Mouse (Mus musculus) stomach, embryonic 16.5 days (tissue): ENCODE data around the gene Trem1. TPM values are rescaled to one million over a fixed set of nuclear protein-coding genes. Genes with fewer than 3 reads are reported as not detected.

Source experiments
- ATAC-seq: fragments of 200-750 bp; cut with Nextera tagmentation; 2 replicates; pipeline ENCODE4 v1.8.0; 2017; ENCODE audit warnings: moderate number of reproducible peaks, moderate TSS enrichment; ENCODE audit not compliant: insufficient read depth, low FRiP score
- H3K27ac ChIP-seq: fragments of 300-500 bp; sonication (generic); 2 replicates; pipeline ENCODE4 v1.5.1; 2014; ENCODE audit warnings: low read length
- H3K27me3 ChIP-seq: fragments of 300-500 bp; sonication (generic); 2 replicates; pipeline ENCODE4 v1.6.1; 2014; ENCODE audit warnings: low read length, control low read depth, mixed read lengths; ENCODE audit not compliant: control insufficient read depth, insufficient read depth
- H3K36me3 ChIP-seq: fragments of 300-500 bp; sonication (generic); 2 replicates; pipeline ENCODE4 v1.6.1; 2014; ENCODE audit warnings: low read length; ENCODE audit not compliant: control insufficient read depth, insufficient read depth
- H3K4me1 ChIP-seq: fragments of 300-500 bp; sonication (generic); 2 replicates; pipeline ENCODE4 v1.6.1; 2014; ENCODE audit warnings: low read length, control low read depth, mixed read lengths; ENCODE audit not compliant: control insufficient read depth, insufficient read depth
- H3K4me2 ChIP-seq: fragments of 300-500 bp; sonication (generic); 2 replicates; pipeline ENCODE4 v1.6.1; 2014; ENCODE audit warnings: low read depth, low read length, mixed read lengths
- H3K4me3 ChIP-seq: fragments of 300-500 bp; sonication (generic); replicated peaks from 2 replicates; pipeline ENCODE4 v1.5.1; 2014; ENCODE audit warnings: mild to moderate bottlenecking, low read length
- H3K9ac ChIP-seq: fragments of 300-500 bp; sonication (generic); 2 replicates; pipeline ENCODE4 v1.6.1; 2014; ENCODE audit warnings: low read length
- H3K9me3 ChIP-seq: fragments of 300-500 bp; sonication (generic); replicated peaks from 2 replicates; pipeline ENCODE4 v1.6.1; 2016; ENCODE audit warnings: low read length, control low read depth; ENCODE audit not compliant: control insufficient read depth
- WGBS: fragments of 180-500 bp; shearing (Covaris S2); extraction: QIAGEN DNeasy Blood & Tissue Kit; methylation state at CpG from one replicate; pipeline ENCODE4 v1.1.7; 2014; 5-methylcytosine and 5-hydroxymethylcytosine counted together
- polyA plus RNA-seq: library from polyadenylated mRNA; unstranded; fragments of >200 nt; fragmentation: Nextera tagmentation; extraction: Ambion mirVana; gene quantifications from 2 replicates; pipeline ENCODE4 v1.2.1, GENCODE M21; 2015

Trem1 gene
- polyA plus RNA-seq, 1 experiment from 2014 or later: 0.48 TPM

DNA sequence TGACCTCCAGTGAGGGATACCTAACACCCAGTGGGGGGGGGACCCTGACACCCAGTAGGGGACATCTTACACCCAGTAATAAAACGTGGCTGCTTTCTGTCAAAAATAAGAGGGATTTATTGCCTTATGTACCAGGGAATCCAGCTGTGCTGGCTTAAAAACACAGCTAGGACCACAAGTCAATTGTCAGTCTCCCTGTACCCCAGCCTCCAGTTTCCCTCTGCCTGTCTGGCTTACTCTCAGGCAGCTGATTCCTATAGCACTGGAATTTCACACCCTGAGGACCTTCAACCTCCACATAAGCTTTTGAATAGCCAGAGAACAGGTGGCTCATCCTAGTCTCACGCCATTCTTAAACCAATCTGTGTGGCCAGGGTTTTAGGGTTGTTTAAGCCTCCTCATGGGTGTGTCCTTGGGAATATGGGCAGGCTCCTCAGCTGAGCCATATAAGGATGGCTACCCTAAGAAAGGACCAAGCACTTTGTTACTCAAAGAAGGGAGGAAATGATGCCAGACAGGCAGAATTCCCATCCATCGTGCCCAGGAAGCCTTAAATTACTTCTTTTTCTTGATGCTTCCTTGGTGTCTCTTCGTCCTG, 3.3 kb downstream of the Trem1 start:
- 43% methylated on average over 4 of the region's 4 CpGs for WGBS
- Histone ChIP-seq H3K27me3 (no peaks in the 10 kb centered on the region), H3K36me3 (no peaks in the 10 kb centered on the region), H3K27ac (no peak overlapping the region), H3K4me3 (no peak overlapping the region), H3K9me3 (no peaks in the 10 kb centered on the region), H3K4me1 (no peaks in the 10 kb centered on the region), H3K4me2 (no peak overlapping the region), H3K9ac (no peak overlapping the region)
- no peak for ATAC-seq

GRCm38 (mm10) chr17:48237621-48238020, 5.1 kb downstream of the Trem1 start:
- no peak overlapping the region for H3K9ac ChIP-seq
- no peaks in the 10 kb centered on the region for H3K4me1 ChIP-seq
- 93% methylated on average over 8 of the region's 8 CpGs for WGBS
- no peaks in the 10 kb centered on the region for H3K36me3 ChIP-seq
- H3K27me3 ChIP-seq: no peaks in the 10 kb centered on the region
- H3K27ac ChIP-seq: no peak overlapping the region
- no peak overlapping the region for H3K4me3 ChIP-seq
- no peak overlapping the region for H3K4me2 ChIP-seq
- no peak for ATAC-seq
- H3K9me3 ChIP-seq: no peaks in the 10 kb centered on the region

DNA sequence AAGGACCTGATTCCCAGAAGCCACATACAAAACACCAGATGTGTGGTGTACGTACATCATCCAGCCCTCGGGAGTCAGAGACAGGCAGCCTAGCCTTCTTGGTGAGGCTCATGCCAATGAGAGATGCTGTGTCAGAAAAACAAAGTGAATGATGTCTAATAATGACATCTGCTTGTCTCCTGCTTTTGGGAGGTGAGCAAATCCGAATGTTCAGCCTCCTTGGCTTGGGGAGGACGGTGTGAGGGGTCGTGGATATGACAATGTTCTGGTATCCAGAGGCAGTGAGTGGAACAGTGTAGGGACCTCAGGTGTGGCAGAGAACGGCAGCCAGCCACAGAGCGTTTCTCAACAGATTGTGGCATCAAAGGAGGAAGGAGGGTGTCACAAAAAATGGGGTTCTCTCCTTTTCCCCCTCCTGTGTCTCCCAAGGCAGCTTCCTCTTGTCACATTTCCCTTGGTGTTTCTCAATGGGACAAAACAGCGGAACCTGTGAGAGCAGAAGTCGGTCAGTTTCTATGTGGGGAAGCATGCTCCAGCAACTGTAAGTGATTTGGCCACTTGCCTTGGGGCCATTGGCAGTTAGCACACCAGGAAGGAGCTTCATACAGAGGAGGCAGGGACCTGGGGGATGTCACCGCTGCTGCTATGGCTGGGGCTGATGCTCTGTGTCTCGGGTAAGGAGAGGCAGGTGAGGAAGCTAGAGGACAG, 14.8 kb downstream of the Trem1 start, which contains the start of gene Trem3:
Gene Trem3 (plus strand): TSS at position 557 of the 708 bp plus-strand sequence.
- no peak within 1 kb of the TSS for H3K9ac ChIP-seq
- no peak within 1 kb of the TSS for H3K4me2 ChIP-seq
- no peaks in the 10 kb centered on the region for H3K27me3 ChIP-seq
- H3K36me3 ChIP-seq: no peaks in the 10 kb centered on the region
- no peak for ATAC-seq
- no peaks in the 10 kb centered on the region for H3K4me1 ChIP-seq
- no peak within 1 kb of the TSS for H3K27ac ChIP-seq
- H3K9me3 ChIP-seq: no peaks in the 10 kb centered on the region
- H3K4me3 ChIP-seq: no peak within 1 kb of the TSS
- 74% methylated on average over 11 of the region's 11 CpGs for WGBS

GRCm38 (mm10) chr17:48249039-48249438, 16.5 kb downstream of the Trem1 start:
- Histone ChIP-seq H3K36me3 (no peaks in the 10 kb centered on the region), H3K9ac (no peak overlapping the region), H3K4me3 (no peak overlapping the region), H3K27ac (no peak overlapping the region), H3K27me3 (no peaks in the 10 kb centered on the region), H3K9me3 (no peaks in the 10 kb centered on the region), H3K4me2 (no peak overlapping the region), H3K4me1 (no peaks in the 10 kb centered on the region)
- no peak for ATAC-seq

DNA sequence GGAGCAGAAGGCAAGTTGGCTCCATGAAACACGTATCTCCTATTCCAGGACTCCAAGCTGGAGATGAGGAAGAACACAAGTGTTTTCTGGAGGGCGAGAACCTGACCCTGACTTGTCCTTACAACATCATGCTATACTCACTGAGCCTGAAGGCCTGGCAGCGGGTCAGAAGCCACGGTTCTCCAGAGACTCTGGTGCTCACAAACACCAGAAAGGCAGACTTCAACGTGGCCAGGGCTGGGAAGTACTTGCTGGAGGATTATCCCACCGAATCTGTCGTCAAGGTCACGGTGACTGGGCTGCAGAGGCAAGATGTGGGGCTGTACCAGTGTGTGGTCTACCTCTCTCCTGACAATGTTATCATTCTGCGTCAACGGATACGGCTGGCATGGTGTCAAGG, 16.9 kb downstream of the Trem1 start:
- 69% methylated on average over 11 of the region's 11 CpGs for WGBS
- Histone ChIP-seq H3K4me3 (no peak overlapping the region), H3K9ac (no peak overlapping the region), H3K27me3 (no peaks in the 10 kb centered on the region), H3K36me3 (no peaks in the 10 kb centered on the region), H3K4me2 (no peak overlapping the region), H3K4me1 (no peaks in the 10 kb centered on the region), H3K27ac (no peak overlapping the region), H3K9me3 (no peaks in the 10 kb centered on the region)
- ATAC-seq: no peak

- Histone ChIP-seq H3K27ac (no peak overlapping the region), H3K9ac (no peak overlapping the region), H3K9me3 (no peaks in the 10 kb centered on the region), H3K27me3 (no peaks in the 10 kb centered on the region), H3K4me3 (no peak overlapping the region), H3K36me3 (no peaks in the 10 kb centered on the region), H3K4me1 (no peaks in the 10 kb centered on the region), H3K4me2 (no peak overlapping the region)
- ATAC-seq: no peak
- WGBS: 87% methylated on average over 7 of the region's 7 CpGs
Measured at GRCm38 (mm10) chr17:48250631-48251030, 18.1 kb downstream of the Trem1 start.

GRCm38 (mm10) chr17:48256575-48256974, 24.0 kb downstream of the Trem1 start:
- Histone ChIP-seq H3K27me3 (no peaks in the 10 kb centered on the region), H3K27ac (no peak overlapping the region), H3K4me1 (no peaks in the 10 kb centered on the region), H3K36me3 (no peaks in the 10 kb centered on the region), H3K9ac (no peak overlapping the region), H3K9me3 (peaks cover 9% of the 10 kb centered on the region; the same call in 1 of the 2 replicates), H3K4me3 (no peak overlapping the region), H3K4me2 (no peak overlapping the region)
- ATAC-seq: no peak

GRCm38 (mm10) chr17:48261868-48262267, 29.3 kb downstream of the Trem1 start:
- Histone ChIP-seq H3K27ac (no peak overlapping the region), H3K9me3 (peaks cover 9% of the 10 kb centered on the region; the same call in 1 of the 2 replicates), H3K9ac (no peak overlapping the region), H3K27me3 (no peaks in the 10 kb centered on the region), H3K4me2 (no peak overlapping the region), H3K36me3 (no peaks in the 10 kb centered on the region), H3K4me1 (no peaks in the 10 kb centered on the region), H3K4me3 (no peak overlapping the region)
- ATAC-seq: no peak
- 59% methylated on average over 2 of the region's 2 CpGs for WGBS

GRCm38 (mm10) chr17:48263741-48264362, 31.3 kb downstream of the Trem1 start, which contains the start of gene Treml4:
Gene Treml4 (plus strand): TSS chr17:48264295.
- Histone ChIP-seq H3K4me3 (no peak within 1 kb of the TSS), H3K4me2 (no peak within 1 kb of the TSS), H3K9ac (no peak within 1 kb of the TSS), H3K36me3 (no peaks in the 10 kb centered on the region), H3K27me3 (no peaks in the 10 kb centered on the region), H3K9me3 (peaks cover 9% of the 10 kb centered on the region; the same call in 1 of the 2 replicates), H3K27ac (no peak within 1 kb of the TSS), H3K4me1 (no peaks in the 10 kb centered on the region)
- WGBS: 80% methylated on average over 3 of the region's 3 CpGs
- ATAC-seq: no peak
